Mouse (Mus musculus) layer of hippocampus, adult 2 months (tissue): ENCODE measurements around the gene Tbc1d10c. TPM values are rescaled to one million over a fixed set of nuclear protein-coding genes. Genes with fewer than 3 reads are reported as not detected.
A peak's percentile ranks its signal among the peaks of the same experiment; 100 is the strongest.

ENCODE experiments used
- DNase-seq, 2 experiments: peaks; one replicate each; pipeline ENCODE4 v3.0.0; 2022; ENCODE audit warnings: low spot score in 2 of 2
- H3K27ac ChIP-seq: fragments of 200-600 bp; 2 replicates; pipeline ENCODE4 v1.8.1; 2022
- H3K4me3 ChIP-seq: fragments of 200-600 bp; 2 replicates; pipeline ENCODE4 v1.8.1; 2022; ENCODE audit warnings: mild to moderate bottlenecking
- CTCF ChIP-seq: fragments of 200-600 bp; conservative IDR thresholded peaks from 2 replicates; pipeline ENCODE4 v1.8.1; 2022; ENCODE audit warnings: antibody characterized with exemption, mild to moderate bottlenecking, moderate library complexity
- total RNA-seq, 2 experiments: library from RNA; stranded (reverse); gene quantifications; 2 replicates each; pipeline ENCODE4 v1.2.3; 2021

Tbc1d10c gene
- total RNA-seq, 2 experiments from 2014 or later = 0.91 to 1.0 TPM

GRCm38 (mm10) chr19:4222165-4222564 is 31.1 kb upstream of the Tbc1d10c start:
- H3K4me3 ChIP-seq = no peak overlapping the region
- no peak for DNase-seq
- no peak for TF ChIP-seq CTCF
- no peak overlapping the region for H3K27ac ChIP-seq

DNA sequence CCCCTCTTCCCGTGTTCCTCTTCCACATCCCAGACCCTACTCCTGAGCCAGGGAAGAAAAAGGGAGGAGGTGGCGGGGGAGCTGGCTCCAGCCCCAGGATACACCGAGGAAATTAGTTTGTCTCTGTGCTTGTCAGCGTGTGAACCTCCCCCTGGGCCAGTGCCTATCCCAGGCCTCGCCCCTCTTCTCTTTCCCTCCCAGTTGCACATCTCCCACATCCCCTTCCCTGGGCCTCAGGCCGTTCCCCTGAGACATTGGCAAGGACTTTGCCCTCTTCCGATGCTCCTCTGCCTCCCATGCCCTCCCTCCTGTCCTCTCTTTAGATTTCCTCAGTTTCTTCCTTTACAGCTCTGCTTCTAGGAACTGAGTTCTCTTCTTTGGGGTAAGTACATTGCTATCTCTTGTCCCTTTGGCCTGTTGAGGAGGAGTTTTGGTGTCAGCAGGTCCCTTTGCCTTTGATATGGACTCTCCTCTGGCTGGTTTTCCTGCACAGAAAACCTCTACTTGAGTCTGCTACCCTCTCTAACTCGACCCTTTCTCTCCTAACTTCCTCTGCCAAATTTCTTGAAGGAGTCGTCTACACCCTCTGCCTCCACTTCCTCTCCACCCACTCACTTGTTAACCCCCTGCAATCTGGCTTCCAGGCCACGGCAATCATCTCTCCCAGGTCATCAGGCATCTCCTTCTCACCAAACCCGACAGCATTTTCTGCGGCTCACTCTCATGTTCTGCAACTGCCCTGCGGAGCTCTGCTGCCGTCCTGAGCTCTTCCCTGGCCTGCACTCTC is 30.1 kb upstream of the Tbc1d10c start:
- H3K4me3 ChIP-seq = no peak overlapping the region
- H3K27ac ChIP-seq = 0 out of 2 replicates have a peak overlapping the region, but pooled peaks have one; percentile 5
- DNase-seq = no peak
- TF ChIP-seq CTCF = no peak

GRCm38 (mm10) chr19:4220416-4220815 is 29.3 kb upstream of the Tbc1d10c start:
- no peak for DNase-seq
- Histone ChIP-seq H3K4me3 (no peak overlapping the region), H3K27ac (no peak overlapping the region)
- TF ChIP-seq CTCF = no peak

GRCm38 (mm10) chr19:4219943-4220342 is 28.9 kb upstream of the Tbc1d10c start:
- DNase-seq = no peak
- no peak for TF ChIP-seq CTCF
- Histone ChIP-seq H3K4me3 (no peak overlapping the region), H3K27ac (no peak overlapping the region)

DNA sequence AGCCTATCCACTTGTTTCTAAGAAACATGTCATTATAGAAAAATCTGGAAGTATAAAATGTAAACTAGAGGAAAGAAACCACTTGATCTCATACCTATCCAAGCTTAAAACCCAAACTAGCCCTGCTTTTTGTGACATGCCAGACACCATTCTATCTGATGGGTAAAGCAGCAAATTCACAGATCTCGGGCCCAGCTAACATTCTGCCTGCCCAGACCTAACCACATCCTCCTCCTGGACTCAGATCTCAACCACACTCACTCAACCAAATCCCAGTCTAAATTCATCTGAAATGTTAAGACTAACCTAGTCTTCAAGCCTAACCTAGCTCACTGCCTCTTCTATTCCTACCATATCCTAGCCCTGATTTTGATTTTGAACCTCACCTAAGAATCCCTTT is 27.7 kb upstream of the Tbc1d10c start:
- no peak overlapping the region for H3K4me3 ChIP-seq
- no peak for TF ChIP-seq CTCF
- no peak for DNase-seq
- no peak overlapping the region for H3K27ac ChIP-seq

DNA sequence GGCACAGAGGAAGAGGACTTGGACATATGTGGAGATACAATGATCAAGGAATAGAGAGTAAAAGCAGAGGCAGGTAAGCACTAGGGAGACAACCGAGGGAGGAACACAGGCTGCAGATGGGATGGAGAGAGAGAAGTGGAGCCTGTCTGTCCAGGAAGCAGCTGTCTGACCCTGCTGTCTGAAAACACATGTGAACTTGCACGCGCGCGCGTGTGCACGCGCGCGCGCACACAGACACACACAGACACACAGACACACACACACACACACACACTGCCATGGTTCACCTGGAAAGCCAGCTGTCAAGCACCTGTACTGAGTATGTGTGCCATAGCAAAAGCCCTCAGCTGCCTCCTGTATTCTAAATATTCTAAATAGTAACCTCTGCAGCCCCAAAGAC is 27.2 kb upstream of the Tbc1d10c start:
- Histone ChIP-seq H3K4me3 (no peak overlapping the region), H3K27ac (no peak overlapping the region)
- no peak for DNase-seq
- no peak for TF ChIP-seq CTCF

- Histone ChIP-seq H3K27ac (no peak overlapping the region), H3K4me3 (no peak overlapping the region)
- no peak for TF ChIP-seq CTCF
- DNase-seq = no peak
Observed at GRCm38 (mm10) chr19:4217855-4218254, 26.8 kb upstream of the Tbc1d10c start.

DNA sequence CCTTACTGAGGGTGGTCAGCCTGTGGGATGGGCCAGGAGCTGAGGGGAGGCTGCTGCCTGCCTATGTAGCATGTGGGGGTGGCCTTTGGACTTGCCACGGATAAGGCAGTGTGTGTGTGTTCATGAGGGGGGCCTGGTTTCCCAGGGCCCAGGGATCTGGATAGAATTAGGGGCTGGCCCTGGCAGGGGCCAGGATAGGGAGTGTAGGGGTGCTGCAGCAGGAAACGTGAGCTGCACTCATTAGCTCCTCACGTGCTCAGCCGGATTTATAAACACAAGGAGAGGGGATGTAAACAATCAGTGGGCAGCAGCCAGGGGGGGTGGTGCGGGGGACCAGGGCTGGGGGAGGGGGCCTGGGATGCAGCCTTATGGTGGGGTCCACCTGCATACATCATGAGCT is 26.1 kb upstream of the Tbc1d10c start:
- no peak for TF ChIP-seq CTCF
- DNase-seq = no peak
- H3K27ac ChIP-seq = no peak overlapping the region
- H3K4me3 ChIP-seq = no peak overlapping the region

DNA sequence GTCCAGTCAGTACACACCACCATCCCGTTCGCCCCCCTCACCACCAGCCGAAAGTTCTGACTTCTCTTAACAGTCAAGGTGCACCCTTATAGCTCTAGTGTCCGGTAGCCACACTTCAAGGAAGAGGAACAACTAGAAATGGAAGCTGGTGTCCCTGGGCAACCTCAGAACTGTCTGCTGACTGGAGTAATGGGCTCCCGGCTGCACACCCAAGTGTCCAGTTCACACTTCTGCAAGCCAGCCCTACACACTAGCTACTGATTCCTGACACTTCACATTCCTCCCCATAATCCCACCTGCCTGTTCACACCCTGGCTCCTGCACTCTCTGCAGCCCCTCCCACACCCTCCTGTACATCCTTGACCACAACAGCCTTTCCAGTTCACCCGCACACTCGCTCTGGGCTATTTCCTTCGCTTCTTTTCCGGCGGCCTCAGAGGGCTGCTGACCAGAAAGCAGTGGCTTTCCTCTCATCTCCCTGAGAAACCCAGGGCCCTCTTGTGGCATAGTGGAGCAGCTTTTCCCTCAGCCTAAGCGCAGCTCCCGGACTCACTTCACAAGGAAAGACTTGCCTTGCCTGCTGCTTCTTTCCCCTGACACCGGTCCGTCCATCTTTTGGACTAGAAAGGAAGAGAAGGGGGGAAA is 25.1 kb upstream of the Tbc1d10c start:
- no peak for DNase-seq
- TF ChIP-seq CTCF = peak; percentile 74
- Histone ChIP-seq H3K4me3 (no peak overlapping the region), H3K27ac (no peak overlapping the region)

- peak overlapping the region; percentile 55 for H3K4me3 ChIP-seq
- DNase-seq = no peak
- H3K27ac ChIP-seq = no peak overlapping the region
- no peak for TF ChIP-seq CTCF
Observed at GRCm38 (mm10) chr19:4215451-4215840, 24.4 kb upstream of the Tbc1d10c start.

DNA sequence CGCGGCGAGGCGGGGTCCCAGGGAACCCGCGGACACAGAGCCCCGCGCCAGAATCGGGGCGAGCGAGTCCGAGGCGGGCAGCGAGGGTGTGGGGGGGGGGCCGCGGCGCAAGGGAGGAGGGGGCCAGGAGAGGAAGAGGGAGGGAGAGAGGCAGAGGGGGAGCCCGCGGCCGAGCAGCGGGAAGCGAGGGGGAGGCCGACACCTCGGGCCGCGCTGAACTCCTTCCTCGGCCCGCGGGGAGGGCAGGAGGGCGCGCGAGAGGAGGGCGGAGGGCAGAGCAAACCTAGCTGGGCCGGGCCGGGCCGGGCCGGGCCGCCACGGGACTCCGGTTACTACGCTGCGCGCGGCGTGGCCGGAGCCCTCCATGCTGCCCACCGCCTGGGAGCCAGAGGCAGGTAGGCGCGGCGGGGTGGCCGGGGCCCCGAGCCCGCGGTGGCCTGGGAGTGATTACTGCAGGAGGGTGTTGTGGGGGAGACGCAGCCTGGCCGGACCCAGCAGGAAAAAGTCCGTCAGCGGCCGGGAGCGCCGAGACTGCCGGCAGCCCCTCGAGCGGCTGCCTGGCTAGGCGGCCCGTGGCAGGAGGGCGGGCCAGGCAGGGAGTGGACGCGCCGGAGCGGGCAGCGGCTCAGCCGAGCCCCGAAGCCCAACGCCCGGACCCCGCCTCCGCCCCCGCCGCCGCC is 23.8 kb upstream of the Tbc1d10c start:
- TF ChIP-seq CTCF = no peak
- peak overlapping the region; percentile 55 for H3K4me3 ChIP-seq
- H3K27ac ChIP-seq = no peak overlapping the region
- DNase-seq = no peak

DNA sequence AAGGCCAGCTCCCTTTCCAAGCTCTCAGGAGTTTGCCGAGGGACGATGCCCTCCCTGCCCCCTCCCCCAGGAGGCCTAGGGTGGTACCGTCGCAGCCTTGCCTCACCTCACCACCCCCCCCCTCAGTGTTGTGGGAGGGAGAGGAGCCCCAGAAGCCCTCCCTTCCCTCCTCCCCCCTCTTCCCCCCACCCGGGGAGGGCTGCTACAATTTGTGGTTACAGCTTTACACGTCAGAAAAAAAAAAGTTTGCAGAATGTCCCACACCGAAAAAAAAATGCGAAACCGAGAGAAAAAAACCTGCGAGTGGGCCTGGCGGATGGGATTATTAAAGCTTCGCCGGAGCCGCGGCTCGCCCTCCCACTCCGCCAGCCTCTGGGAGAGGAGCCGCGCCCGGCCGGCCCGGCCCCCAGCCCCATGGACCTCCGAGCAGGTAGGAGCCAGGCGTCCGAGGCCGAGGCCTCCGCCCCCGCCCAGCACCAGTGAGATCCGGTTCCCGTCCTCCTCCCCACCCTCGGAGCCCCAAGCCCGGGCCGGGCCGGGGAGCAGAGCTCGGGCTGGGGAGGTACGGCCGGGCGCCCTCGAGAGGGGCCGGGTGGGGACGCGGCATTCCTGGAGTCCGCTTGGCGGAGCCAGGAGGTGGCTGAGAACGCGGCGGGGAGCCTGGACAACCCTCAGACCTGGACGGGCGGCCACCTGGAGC is 23.1 kb upstream of the Tbc1d10c start, which contains the start of the genes Clcf1 and AC109138.7:
TSS of gene Clcf1 (plus strand) at position 168 of the 700 bp plus-strand sequence.
TSS of gene AC109138.7 (plus strand) at position 287 of the 700 bp plus-strand sequence.
- Histone ChIP-seq H3K27ac (no peak within 1 kb of the TSS), H3K4me3 (peak within 1 kb of the TSS; percentile 55)
- no peak for DNase-seq
- no peak for TF ChIP-seq CTCF

GRCm38 (mm10) chr19:4213524-4213974 is 22.5 kb upstream of the Tbc1d10c start:
- no peak for DNase-seq
- TF ChIP-seq CTCF = no peak
- Histone ChIP-seq H3K4me3 (no peak overlapping the region), H3K27ac (no peak overlapping the region)
